Comparison of ENCODE assay signal across 14 mouse cellular contexts in genomic region chr11:74590691-74591090, GRCm38 (mm10). TPM values are rescaled to one million over a fixed set of nuclear protein-coding genes. Genes with fewer than 3 reads are reported as not detected.
DNase-seq lines count a peak whose midpoint lies in the region; ATAC-seq and TF ChIP-seq lines count a peak whose summit lies in the region.
"Had no signal": no experiment of that assay in that cellular context is flagged by ENCODE, and none has a peak within 500 bp of the region (broad histone marks: within the 10 kb centered on the region; RNA-seq: fewer than 3 reads in every experiment).

No protein-coding gene starts in this region.

- H3K4me1 ChIP-seq in neural tube, embryonic 11.5 days (ENCODE audit: control insufficient read depth, insufficient read depth, low read length): no peaks in the 10 kb centered on the region
- no peaks in the 10 kb centered on the region for H3K4me1 ChIP-seq in forebrain, embryonic 14.5 days (ENCODE audit: control insufficient read depth, insufficient read depth, low read length)
- peaks cover 17% of the 10 kb centered on the region for H3K4me1 ChIP-seq in midbrain, embryonic 10.5 days
- H3K4me1 ChIP-seq in olfactory bulb, adult 2 months (ENCODE audit: control insufficient read depth, insufficient read depth, low read length): peaks cover 22% of the 10 kb centered on the region; the same call in 1 of the 2 replicates

- no peaks in the 10 kb centered on the region for H3K36me3 ChIP-seq in neural tube, embryonic 11.5 days (ENCODE audit: control insufficient read depth, insufficient read depth, low read length)
- H3K36me3 ChIP-seq in forebrain, embryonic 14.5 days (ENCODE audit: control insufficient read depth, insufficient read depth, low read length): no peaks in the 10 kb centered on the region
- H3K36me3 ChIP-seq in midbrain, embryonic 10.5 days: no peaks in the 10 kb centered on the region
- H3K36me3 ChIP-seq: heart, embryonic 10.5 days; stomach, embryonic 15.5 days had no signal

- no peak for TF ChIP-seq POLR2A in olfactory bulb, adult 2 months (IDR thresholded peaks at IDR 0.05; ENCODE audit: insufficient read depth, low read depth, low read length)

- H3K9ac ChIP-seq in neural tube, embryonic 11.5 days (ENCODE audit: low read length): no peak overlapping the region; the same call in 1 of the 2 replicates
- peak overlapping the region; percentile 63 for H3K9ac ChIP-seq in forebrain, embryonic 14.5 days (ENCODE audit: low read length)
- H3K9ac ChIP-seq: liver, postnatal 0 days; stomach, embryonic 15.5 days had no signal

- ATAC-seq in neural tube, embryonic 11.5 days (ENCODE audit: insufficient read depth, low FRiP score, low TSS enrichment): no peak
- ATAC-seq in forebrain, embryonic 14.5 days: no peak
- ATAC-seq: CD4-positive, CD25-positive, alpha-beta regulatory T cell, adult 4 months; intestine, embryonic 16.5 days; liver, postnatal 0 days had no signal

- intact Hi-C loops in gastrocnemius, postnatal 36 days (cut with DNase I): no loop called here
- intact Hi-C loops in gastrocnemius, adult 2 months (cut with DNase I): no loop called here

- peak overlapping the region; percentile 55 for H3K4me2 ChIP-seq in neural tube, embryonic 11.5 days (ENCODE audit: low read depth)
- H3K4me2 ChIP-seq in forebrain, embryonic 14.5 days (ENCODE audit: low read length): peak overlapping the region; percentile 56

- TF ChIP-seq CTCF in olfactory bulb, adult 2 months (IDR thresholded peaks at IDR 0.05; ENCODE audit: insufficient read depth, low read depth, low read length): no peak
- TF ChIP-seq CTCF in gastrocnemius, adult 2 months (IDR thresholded peaks at IDR 0.05): no peak

- no peak overlapping the region for H3K27ac ChIP-seq in neural tube, embryonic 11.5 days (ENCODE audit: low read depth, low read length)
- H3K27ac ChIP-seq in forebrain, embryonic 14.5 days (ENCODE audit: low read depth, low read length): peak overlapping the region; percentile 63; the same call in 1 of the 2 replicates
- 0 out of 2 replicates have a peak overlapping the region, but pooled peaks have one; percentile 5 for H3K27ac ChIP-seq in midbrain, embryonic 10.5 days (replicated peaks)
- no peak overlapping the region for H3K27ac ChIP-seq in olfactory bulb, adult 2 months (ENCODE audit: insufficient read depth, low read depth, low read length)
- H3K27ac ChIP-seq in gastrocnemius, adult 2 months: no peak overlapping the region
- H3K27ac ChIP-seq: heart, embryonic 10.5 days; stomach, embryonic 15.5 days had no signal

- H3K27me3 ChIP-seq in neural tube, embryonic 11.5 days (ENCODE audit: control insufficient read depth, insufficient read depth, low read length): peaks cover 37% of the 10 kb centered on the region
- peaks cover 37% of the 10 kb centered on the region for H3K27me3 ChIP-seq in forebrain, embryonic 14.5 days (replicated peaks; ENCODE audit: control insufficient read depth, insufficient read depth, low read length)
- H3K27me3 ChIP-seq in midbrain, embryonic 10.5 days (ENCODE audit: low read depth, poor library complexity, severe bottlenecking): peaks cover 66% of the 10 kb centered on the region

- peak overlapping the region; percentile 36 for H3K4me3 ChIP-seq in neural tube, embryonic 11.5 days (ENCODE audit: low read depth, low read length)
- H3K4me3 ChIP-seq in forebrain, embryonic 14.5 days (ENCODE audit: low read depth, low read length): peak overlapping the region; percentile 43
- peak overlapping the region; percentile 58 for H3K4me3 ChIP-seq in midbrain, embryonic 10.5 days
- peak overlapping the region; percentile 76 for H3K4me3 ChIP-seq in olfactory bulb, adult 2 months (ENCODE audit: insufficient read depth, low read depth, low read length)
- no peak overlapping the region for H3K4me3 ChIP-seq in gastrocnemius, adult 2 months

- 35% methylated on average over 13 of the region's 13 CpGs for WGBS in neural tube, embryonic 11.5 days
- WGBS in forebrain, embryonic 14.5 days: 34% methylated on average over 13 of the region's 13 CpGs
- 36% methylated on average over 13 of the region's 13 CpGs for WGBS in midbrain, embryonic 10.5 days
- 30% methylated on average over 13 of the region's 13 CpGs for WGBS in olfactory bulb, adult 2 months

- DNase-seq in neural tube, embryonic 11.5 days (ENCODE audit: low spot score): no peak
- no peak for DNase-seq in neural tube, embryonic 10.5 days (ENCODE audit: extremely low spot score, low spot score)
- DNase-seq in forebrain, embryonic 14.5 days (ENCODE audit: low spot score): no peak
- DNase-seq in midbrain, embryonic 10.5 days (ENCODE audit: low spot score): no peak
- DNase-seq in gastrocnemius, postnatal 36 days: no peak
- DNase-seq in gastrocnemius, adult 2 months: no peak
- DNase-seq in kidney, postnatal 4 days: no peak
- DNase-seq: adrenal gland, adult 8-10 months; liver, postnatal 0 days had no signal

- no peaks in the 10 kb centered on the region for H3K9me3 ChIP-seq in neural tube, embryonic 11.5 days (ENCODE audit: control insufficient read depth, low read length)
- no peaks in the 10 kb centered on the region for H3K9me3 ChIP-seq in forebrain, embryonic 14.5 days (replicated peaks; ENCODE audit: control insufficient read depth, low read length)
- no peaks in the 10 kb centered on the region for H3K9me3 ChIP-seq in midbrain, embryonic 10.5 days (replicated peaks)
- H3K9me3 ChIP-seq: heart, embryonic 10.5 days; stomach, embryonic 15.5 days had no signal

RNA-seq across cellular contexts. Expression of gene Rap1gap2, which starts 20.0 kb away (rescaled TPM):
- 2.7 and 3.3 TPM in 2 replicates for polyA plus RNA-seq in neural tube, embryonic 11.5 days (2014; fragmentation: Nextera tagmentation; extraction: Ambion mirVana)
- 5.1 and 6.0 TPM in 2 replicates for polyA plus RNA-seq in forebrain, embryonic 14.5 days (2014; fragmentation: Nextera tagmentation; extraction: Ambion mirVana)
- 0.88 and 2.1 TPM in 2 replicates for polyA plus RNA-seq in midbrain, embryonic 10.5 days (2016; fragmentation: Nextera tagmentation; extraction: Ambion mirVana)
- polyA plus RNA-seq in olfactory bulb, adult 2 months (2012; ENCODE audit: insufficient read depth, insufficient read length, low replicate concordance, missing spikeins): not detected in 2 replicates
- 10 to 100 TPM in 1 of 2 experiments, 1 to 10 TPM in 1; 9.7 to 12.4 TPM for total RNA-seq in gastrocnemius, postnatal 36 days (2021)
- total RNA-seq in gastrocnemius, adult 2 months (2021): 1 to 10 TPM; 6.1 to 7.0 TPM

RNA-seq across cellular contexts. Expression of gene Ccdc92b, which starts 28.7 kb away (rescaled TPM):
- 1.9 TPM in 2 replicates for polyA plus RNA-seq in neural tube, embryonic 11.5 days (2014; fragmentation: Nextera tagmentation; extraction: Ambion mirVana)
- 2.3 and 3.2 TPM in 2 replicates for polyA plus RNA-seq in forebrain, embryonic 14.5 days (2014; fragmentation: Nextera tagmentation; extraction: Ambion mirVana)
- polyA plus RNA-seq in midbrain, embryonic 10.5 days (2016; fragmentation: Nextera tagmentation; extraction: Ambion mirVana): 0.62 and 0.67 TPM in 2 replicates
- not detected in 2 replicates for polyA plus RNA-seq in olfactory bulb, adult 2 months (2012; ENCODE audit: insufficient read depth, insufficient read length, low replicate concordance, missing spikeins)
- under 1 TPM; 0.05 to 0.10 TPM for total RNA-seq in gastrocnemius, postnatal 36 days (2021)
- total RNA-seq in gastrocnemius, adult 2 months (2021): under 1 TPM; 0.10 to 0.17 TPM
- polyA plus RNA-seq: CD4-positive, CD25-positive, alpha-beta regulatory T cell, adult 4 months had no signal

RNA-seq across cellular contexts. Expression of gene Cluh, which starts 58.6 kb away (rescaled TPM):
- polyA plus RNA-seq in neural tube, embryonic 11.5 days (2014; fragmentation: Nextera tagmentation; extraction: Ambion mirVana): 15.6 and 15.8 TPM in 2 replicates
- 6.3 and 7.7 TPM in 2 replicates for polyA plus RNA-seq in forebrain, embryonic 14.5 days (2014; fragmentation: Nextera tagmentation; extraction: Ambion mirVana)
- polyA plus RNA-seq in midbrain, embryonic 10.5 days (2016; fragmentation: Nextera tagmentation; extraction: Ambion mirVana): 25.5 and 26.2 TPM in 2 replicates
- not detected in 2 replicates for polyA plus RNA-seq in olfactory bulb, adult 2 months (2012; ENCODE audit: insufficient read depth, insufficient read length, low replicate concordance, missing spikeins)
- total RNA-seq in gastrocnemius, postnatal 36 days (2021): 10 to 100 TPM; 88.1 to 96.6 TPM
- 100 to 1,000 TPM in 1 of 2 experiments, 10 to 100 TPM in 1; 84.7 to 110 TPM for total RNA-seq in gastrocnemius, adult 2 months (2021)

Comparison
In these comparisons a context has a peak if more than half of its experiments do, and no peak if none do; other contexts are left out.
1. H3K27ac ChIP-seq: peak in forebrain, embryonic 14.5 days (single experiment) and midbrain, embryonic 10.5 days (single experiment); none in neural tube, embryonic 11.5 days (single experiment), olfactory bulb, adult 2 months (single experiment) and gastrocnemius, adult 2 months (single experiment).